Comparison of ENCODE assay signal across 24 mouse cellular contexts in the genomic region with DNA sequence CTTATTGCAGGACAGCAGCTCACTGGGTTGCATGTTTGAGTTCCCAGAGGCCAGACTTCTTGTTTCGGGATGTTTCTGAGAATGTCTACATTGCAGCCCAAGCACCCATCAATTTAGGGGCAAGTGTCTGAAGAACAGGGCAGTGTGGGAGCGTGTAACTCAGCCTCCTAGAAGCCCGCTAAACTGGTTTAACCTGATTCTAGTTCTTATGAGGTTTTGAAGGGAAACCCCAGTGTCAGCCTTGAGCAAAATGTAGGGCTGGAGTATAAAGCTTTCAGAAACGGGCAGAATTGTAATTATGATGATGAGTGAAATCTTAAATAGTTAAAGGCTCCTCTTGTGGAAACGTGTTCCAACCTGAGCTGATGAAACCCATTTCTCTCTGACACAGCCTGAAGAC.
DNase-seq lines count a peak whose midpoint lies in the region; ATAC-seq and TF ChIP-seq lines count a peak whose summit lies in the region.
"Had no signal": no experiment of that assay in that cellular context is flagged by ENCODE, and none has a peak within 500 bp of the region (broad histone marks: within the 10 kb centered on the region; RNA-seq: fewer than 3 reads in every experiment).

No protein-coding gene starts in this region.

- H3K4me3 ChIP-seq in limb, embryonic 14.5 days (replicated peaks; ENCODE audit: low read length): no peak overlapping the region
- H3K4me3 ChIP-seq in limb, embryonic 10.5 days: no peak overlapping the region
- no peak overlapping the region for H3K4me3 ChIP-seq in embryonic facial prominence, embryonic 15.5 days (replicated peaks)
- H3K4me3 ChIP-seq in limb, embryonic 15.5 days: no peak overlapping the region
- H3K4me3 ChIP-seq: embryonic facial prominence, embryonic 12.5 days; erythroblast, embryonic 14.5 days; forebrain, embryonic 10.5 days; heart, embryonic 13.5 days; hindbrain, embryonic 12.5 days had no signal

- H3K4me2 ChIP-seq in limb, embryonic 14.5 days (replicated peaks; ENCODE audit: low read depth, low read length, severe bottlenecking): no peak overlapping the region
- H3K4me2 ChIP-seq in embryonic facial prominence, embryonic 15.5 days (replicated peaks): no peak overlapping the region
- no peak overlapping the region for H3K4me2 ChIP-seq in limb, embryonic 15.5 days
- H3K4me2 ChIP-seq: embryonic facial prominence, embryonic 12.5 days; heart, embryonic 13.5 days; hindbrain, embryonic 12.5 days had no signal

- no peak for TF ChIP-seq POLR2A in limb, embryonic 14.5 days (IDR thresholded peaks at IDR 0.05; ENCODE audit: borderline replicate concordance, extremely low read depth, insufficient read depth, insufficient read length)

- 75% methylated on average over 5 of the region's 5 CpGs for WGBS in limb, embryonic 14.5 days
- WGBS in limb, embryonic 10.5 days: 80% methylated on average over 5 of the region's 5 CpGs
- WGBS in embryonic facial prominence, embryonic 15.5 days: 70% methylated on average over 5 of the region's 5 CpGs
- WGBS in limb, embryonic 15.5 days: 71% methylated on average over 5 of the region's 5 CpGs

- no peaks in the 10 kb centered on the region for H3K36me3 ChIP-seq in limb, embryonic 14.5 days (ENCODE audit: control insufficient read depth, insufficient read depth, low read length)
- no peaks in the 10 kb centered on the region for H3K36me3 ChIP-seq in limb, embryonic 10.5 days
- H3K36me3 ChIP-seq in embryonic facial prominence, embryonic 15.5 days: no peaks in the 10 kb centered on the region
- no peaks in the 10 kb centered on the region for H3K36me3 ChIP-seq in limb, embryonic 15.5 days
- H3K36me3 ChIP-seq: embryonic facial prominence, embryonic 12.5 days; forebrain, embryonic 10.5 days; G1E; heart, embryonic 13.5 days; hindbrain, embryonic 12.5 days had no signal

- no peak overlapping the region for H3K27ac ChIP-seq in limb, embryonic 14.5 days (replicated peaks; ENCODE audit: low read depth, low read length)
- H3K27ac ChIP-seq in limb, embryonic 10.5 days: no peak overlapping the region
- peak overlapping the region; percentile 63; the same call in 1 of the 2 replicates for H3K27ac ChIP-seq in embryonic facial prominence, embryonic 15.5 days (replicated peaks)
- H3K27ac ChIP-seq in limb, embryonic 15.5 days: peak overlapping the region; percentile 43; the same call in 1 of the 2 replicates
- H3K27ac ChIP-seq: embryonic facial prominence, embryonic 12.5 days; forebrain, embryonic 10.5 days; heart, embryonic 13.5 days; hindbrain, embryonic 12.5 days had no signal

- H3K9ac ChIP-seq in limb, embryonic 14.5 days (ENCODE audit: low read depth, low read length, severe bottlenecking): no peak overlapping the region
- no peak overlapping the region for H3K9ac ChIP-seq in embryonic facial prominence, embryonic 15.5 days
- no peak overlapping the region for H3K9ac ChIP-seq in limb, embryonic 15.5 days
- H3K9ac ChIP-seq: embryonic facial prominence, embryonic 12.5 days; heart, embryonic 13.5 days; hindbrain, embryonic 12.5 days had no signal

- DNase-seq in embryo, embryonic 11 days: peak; percentile 26
- DNase-seq in embryo, embryonic 10.5 days (ENCODE audit: low spot score): no peak
- DNase-seq in limb, embryonic 14.5 days (ENCODE audit: low spot score): peak; percentile 65
- DNase-seq in limb, embryonic 10.5 days (ENCODE audit: low spot score): no peak
- no peak for DNase-seq in urinary bladder, postnatal 10 days (ENCODE audit: low spot score)
- DNase-seq: adrenal gland, adult 8-10 months; B cell, adult 2 months; cerebellum, adult 11 months; cerebellum, adult 9-10 months; cerebellum, postnatal 25 days; gastrocnemius, postnatal 10 days; heart, postnatal 4 days had no signal

- H3K9me3 ChIP-seq in limb, embryonic 14.5 days (ENCODE audit: control insufficient read depth, low read length): no peaks in the 10 kb centered on the region
- H3K9me3 ChIP-seq in limb, embryonic 10.5 days (replicated peaks): no peaks in the 10 kb centered on the region
- no peaks in the 10 kb centered on the region for H3K9me3 ChIP-seq in embryonic facial prominence, embryonic 15.5 days (replicated peaks)
- no peaks in the 10 kb centered on the region for H3K9me3 ChIP-seq in limb, embryonic 15.5 days
- H3K9me3 ChIP-seq: embryonic facial prominence, embryonic 12.5 days; forebrain, embryonic 10.5 days; G1E; heart, embryonic 13.5 days; hindbrain, embryonic 12.5 days had no signal

- ATAC-seq in limb, embryonic 14.5 days (ENCODE audit: low FRiP score, low read depth): no peak
- ATAC-seq in embryonic facial prominence, embryonic 15.5 days (ENCODE audit: insufficient number of reproducible peaks, low FRiP score, low TSS enrichment, low read depth): no peak; the same call in 1 of the 2 replicates
- no peak for ATAC-seq in limb, embryonic 15.5 days (ENCODE audit: insufficient number of reproducible peaks, low FRiP score, low TSS enrichment, low read depth)
- ATAC-seq: CD4-positive, CD25-positive, alpha-beta regulatory T cell, adult 4 months; forebrain, embryonic 14.5 days; hindbrain, embryonic 16.5 days; inflammation-experienced regulatory T-cells, adult 6 months had no signal

- H3K4me1 ChIP-seq in limb, embryonic 14.5 days (ENCODE audit: control insufficient read depth, insufficient read depth, low read length): peaks cover 5% of the 10 kb centered on the region; the same call in 1 of the 2 replicates
- H3K4me1 ChIP-seq in limb, embryonic 10.5 days: no peaks in the 10 kb centered on the region
- no peaks in the 10 kb centered on the region for H3K4me1 ChIP-seq in embryonic facial prominence, embryonic 15.5 days
- no peaks in the 10 kb centered on the region for H3K4me1 ChIP-seq in limb, embryonic 15.5 days
- H3K4me1 ChIP-seq: embryonic facial prominence, embryonic 12.5 days; forebrain, embryonic 10.5 days; heart, embryonic 13.5 days; hindbrain, embryonic 12.5 days had no signal

- H3K27me3 ChIP-seq in limb, embryonic 14.5 days (ENCODE audit: control insufficient read depth, insufficient read depth, low read length): no peaks in the 10 kb centered on the region
- H3K27me3 ChIP-seq in limb, embryonic 10.5 days (ENCODE audit: low read depth, poor library complexity, severe bottlenecking): no peaks in the 10 kb centered on the region
- H3K27me3 ChIP-seq in embryonic facial prominence, embryonic 15.5 days: no peaks in the 10 kb centered on the region
- no peaks in the 10 kb centered on the region for H3K27me3 ChIP-seq in limb, embryonic 15.5 days
- H3K27me3 ChIP-seq: embryonic facial prominence, embryonic 12.5 days; heart, embryonic 13.5 days; hindbrain, embryonic 12.5 days had no signal

Comparison
In these comparisons a context has a peak if more than half of its experiments do, and no peak if none do; other contexts are left out.
1. DNase-seq: peak in embryo, embryonic 11 days (single experiment) and limb, embryonic 14.5 days (single experiment); none in embryo, embryonic 10.5 days (single experiment), limb, embryonic 10.5 days (single experiment) and urinary bladder, postnatal 10 days (single experiment).
2. H3K27ac ChIP-seq: peak in embryonic facial prominence, embryonic 15.5 days (single experiment) and limb, embryonic 15.5 days (single experiment); none in limb, embryonic 14.5 days (single experiment) and limb, embryonic 10.5 days (single experiment).